Mouse (Mus musculus) CD4-positive helper T cell, adult 2 months (primary cell): ENCODE results near the gene Scnn1a.

Experiments used
- DNase-seq: peaks from one replicate; pipeline ENCODE4 v3.0.0-alpha.2; 2012; ENCODE audit warnings: low read depth, missing footprints, low spot score

The Scnn1a gene

GRCm38 (mm10) chr6:125361467-125362291 lies 41.2 kb downstream of the Scnn1a start:
- DNase-seq, result no peak

DNA sequence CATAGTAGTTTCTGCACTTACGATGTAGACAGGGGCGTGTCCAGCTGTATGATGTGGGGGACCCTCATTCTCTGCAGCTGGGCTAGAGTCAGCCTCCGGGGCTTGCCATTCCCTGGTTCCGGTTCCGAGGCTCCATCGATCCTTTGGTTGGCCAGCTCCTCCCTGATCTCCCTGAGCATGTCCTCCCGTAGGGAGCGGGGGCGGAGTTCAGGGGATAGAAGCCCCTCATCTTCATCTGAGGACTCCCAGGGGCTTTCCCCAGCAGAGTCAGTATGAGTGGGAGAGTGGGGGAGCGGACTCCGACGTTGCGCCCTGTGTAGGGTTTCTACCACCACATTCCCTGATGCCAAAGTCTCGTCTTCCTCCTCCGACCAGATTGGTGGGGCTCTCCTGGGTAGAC lies 42.6 kb downstream of the Scnn1a start:
- no peak for DNase-seq

DNA sequence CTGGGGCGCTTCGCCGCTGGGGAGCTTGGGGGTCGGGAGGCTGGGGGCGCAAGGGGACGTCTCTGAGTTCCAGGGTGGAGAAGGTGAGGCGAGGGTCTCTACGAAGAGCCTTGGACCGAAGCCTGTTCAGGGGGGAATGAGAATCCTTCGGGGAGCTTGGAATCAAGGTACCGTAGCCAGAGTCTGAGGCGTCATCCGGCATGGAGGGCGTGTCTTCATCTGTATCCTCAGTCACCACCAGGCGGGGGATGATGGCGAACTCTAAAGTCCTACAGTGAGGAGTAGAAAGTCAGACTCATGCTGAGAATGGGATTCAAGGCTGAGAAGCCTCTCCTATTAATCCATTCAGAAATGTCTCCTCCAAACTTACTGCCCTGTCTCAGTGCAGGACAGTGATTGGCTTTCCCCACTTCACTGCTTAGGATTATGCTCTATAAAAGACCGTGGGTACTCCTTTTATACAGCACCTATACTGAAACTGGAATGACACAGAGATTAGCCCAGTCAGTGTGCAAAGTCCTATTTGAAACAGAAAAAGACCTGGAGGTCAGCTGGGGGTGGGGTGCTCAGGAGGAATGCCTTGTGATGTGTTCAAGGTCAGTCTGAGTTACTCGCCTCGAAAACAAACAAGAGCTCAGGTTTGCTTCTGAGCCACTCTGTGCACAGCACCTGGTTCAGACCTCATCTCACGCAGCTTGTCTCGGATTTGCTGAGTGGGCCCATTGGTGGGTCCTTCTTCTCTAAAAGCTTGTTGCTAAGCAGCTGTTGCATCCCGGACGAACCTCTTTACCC lies 43.2 kb downstream of the Scnn1a start:
- no peak for DNase-seq

DNA sequence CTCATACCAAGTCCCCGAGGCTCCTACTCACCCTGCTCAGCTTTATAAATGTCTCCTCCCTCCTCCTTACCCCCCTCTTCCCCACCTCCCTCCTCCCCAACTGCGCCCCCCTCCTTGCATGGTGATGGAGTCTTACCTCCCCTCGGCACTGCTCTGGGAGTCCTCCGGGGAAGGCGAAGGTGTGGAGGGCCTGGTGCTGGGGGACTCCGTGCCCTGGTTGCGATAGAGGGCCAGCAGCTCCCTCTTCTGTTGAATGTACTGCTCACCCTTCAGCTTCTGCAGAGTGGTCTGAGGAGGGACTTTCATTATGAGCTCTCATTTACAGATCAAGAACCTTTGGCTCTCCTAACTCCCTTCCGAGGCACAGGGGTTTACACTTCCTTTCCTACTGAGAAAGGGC lies 44.0 kb downstream of the Scnn1a start:
- DNase-seq, result no peak

DNA sequence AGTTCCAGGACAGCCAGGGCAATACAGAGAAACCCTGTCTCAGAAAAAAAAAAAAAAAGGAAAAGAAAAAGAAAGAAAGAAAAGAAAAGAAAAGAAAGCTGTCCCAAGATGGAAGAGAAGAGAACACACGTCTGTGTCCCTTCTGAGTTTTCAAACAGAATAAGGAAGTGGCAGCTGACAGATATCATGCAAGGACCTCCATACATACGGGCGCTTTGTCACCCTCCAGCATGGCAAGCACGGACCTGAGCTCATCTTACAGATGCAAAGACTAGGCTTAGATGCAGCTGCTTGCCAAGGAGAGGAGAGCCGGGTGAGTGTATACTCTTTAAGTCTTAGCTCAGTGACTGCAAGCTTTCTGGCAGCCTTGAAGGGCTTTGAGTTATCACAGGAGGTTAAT lies 45.1 kb downstream of the Scnn1a start:
- no peak for DNase-seq

- DNase-seq, result peak; percentile 32
Measured at GRCm38 (mm10) chr6:125366133-125366532, 45.7 kb downstream of the Scnn1a start.

DNA sequence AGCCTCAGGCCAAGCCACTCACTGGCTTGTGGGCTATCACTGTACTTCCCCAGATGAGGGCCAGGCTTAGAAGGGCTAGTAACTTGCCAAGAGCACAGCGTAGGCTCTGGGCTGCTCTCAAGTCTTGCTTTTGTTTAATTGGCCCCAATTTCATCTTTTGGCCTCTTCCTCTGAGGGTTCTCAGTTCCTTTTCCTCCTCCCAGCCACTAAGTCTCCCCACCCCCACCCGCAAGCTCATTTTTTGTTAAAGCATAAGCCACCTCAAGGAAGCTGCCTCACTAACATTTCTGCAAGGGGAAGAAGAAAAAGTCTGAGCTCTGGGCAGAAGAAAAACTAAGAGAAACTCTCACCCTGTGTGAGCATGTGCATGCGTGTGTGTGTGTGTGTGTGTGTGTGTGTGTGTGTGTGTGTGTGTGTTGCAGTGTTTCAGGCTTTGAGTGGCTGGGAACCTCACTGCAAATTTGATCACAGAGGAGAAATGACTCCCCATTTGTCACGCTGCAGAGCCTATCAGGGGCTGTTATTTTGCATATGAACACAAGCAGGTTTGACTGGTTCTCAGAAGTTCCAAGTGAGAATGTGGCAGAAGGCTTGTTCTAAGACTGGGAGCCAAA lies 47.4 kb downstream of the Scnn1a start:
- peak; percentile 74 for DNase-seq

- DNase-seq, result no peak
Measured at GRCm38 (mm10) chr6:125377042-125377441, 56.6 kb downstream of the Scnn1a start.

GRCm38 (mm10) chr6:125377582-125378451 lies 57.4 kb downstream of the Scnn1a start:
- DNase-seq, result peak; percentile 56

- DNase-seq, result no peak
Measured at GRCm38 (mm10) chr6:125378621-125379020, 58.2 kb downstream of the Scnn1a start.

DNA sequence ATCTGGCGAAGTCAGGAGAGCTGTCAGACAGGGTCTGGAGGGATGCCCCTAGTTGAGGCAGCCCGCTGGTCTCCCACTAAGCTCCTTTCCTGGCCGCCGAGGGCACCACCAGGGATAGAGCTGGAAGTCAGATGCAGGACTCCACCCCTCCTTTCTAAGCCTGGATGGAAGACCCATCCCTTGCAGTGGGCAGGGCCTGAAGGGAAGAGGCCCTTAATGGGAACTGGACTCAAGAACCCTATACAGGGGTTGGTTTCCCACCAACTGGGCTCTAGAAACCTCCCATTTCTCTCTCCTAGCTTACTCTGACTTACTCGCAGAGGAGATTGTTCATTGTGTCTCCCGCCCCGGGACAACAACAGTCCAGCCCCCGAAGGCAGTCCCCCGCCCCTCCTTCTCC lies 59.3 kb downstream of the Scnn1a start:
- no peak for DNase-seq

DNA sequence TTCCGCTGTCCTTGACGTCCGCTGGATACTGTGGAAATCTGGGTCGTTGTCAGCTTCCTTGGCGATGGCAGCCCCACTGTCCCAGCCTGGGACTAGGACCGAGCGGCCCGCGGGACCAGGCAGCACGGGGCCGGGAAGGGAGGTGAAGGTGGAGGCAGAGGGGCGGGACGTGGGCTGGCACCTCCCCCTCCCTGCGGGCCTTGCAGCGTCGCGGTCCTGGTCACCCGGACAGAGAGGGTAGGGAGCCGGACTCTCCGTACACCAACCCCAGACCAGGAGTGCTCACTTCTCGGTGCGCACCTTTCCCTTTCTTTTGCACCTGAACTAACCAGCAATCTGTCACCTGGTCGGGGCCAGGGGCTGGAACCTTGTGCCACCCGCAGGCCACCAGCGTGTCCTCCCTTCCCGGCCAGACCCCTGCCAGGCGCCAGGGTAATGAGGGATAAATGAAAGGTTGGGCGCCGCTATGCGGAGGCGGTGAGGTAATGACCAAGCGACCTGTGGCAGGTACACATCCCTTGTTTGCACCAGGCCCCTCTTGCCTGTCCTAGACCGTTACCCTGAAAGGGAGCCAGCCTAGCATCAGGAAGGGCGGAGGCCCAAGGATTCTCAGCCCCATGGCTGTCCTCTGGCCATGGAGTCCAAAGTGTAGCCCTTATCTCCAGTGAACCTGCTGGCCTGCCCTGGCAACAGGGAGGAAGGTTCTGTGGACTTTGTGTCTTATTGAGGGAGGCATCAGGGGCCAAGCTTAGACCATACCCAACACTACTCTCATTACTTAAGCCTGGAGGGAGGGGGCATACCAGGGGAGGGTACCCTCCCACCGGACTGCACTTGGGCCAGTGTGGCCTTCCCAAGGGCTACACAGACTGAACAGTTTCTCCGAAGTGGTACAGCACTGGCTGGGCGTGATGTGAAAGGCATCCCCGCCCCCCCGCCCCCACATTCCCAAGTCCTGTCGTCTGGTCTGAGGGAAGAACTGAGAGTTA lies 60.2 kb downstream of the Scnn1a start, which contains the start of gene Plekhg6:
Plekhg6 (minus strand) TSS at position 422 of the 989 bp plus-strand sequence.
- DNase-seq, result no peak

DNA sequence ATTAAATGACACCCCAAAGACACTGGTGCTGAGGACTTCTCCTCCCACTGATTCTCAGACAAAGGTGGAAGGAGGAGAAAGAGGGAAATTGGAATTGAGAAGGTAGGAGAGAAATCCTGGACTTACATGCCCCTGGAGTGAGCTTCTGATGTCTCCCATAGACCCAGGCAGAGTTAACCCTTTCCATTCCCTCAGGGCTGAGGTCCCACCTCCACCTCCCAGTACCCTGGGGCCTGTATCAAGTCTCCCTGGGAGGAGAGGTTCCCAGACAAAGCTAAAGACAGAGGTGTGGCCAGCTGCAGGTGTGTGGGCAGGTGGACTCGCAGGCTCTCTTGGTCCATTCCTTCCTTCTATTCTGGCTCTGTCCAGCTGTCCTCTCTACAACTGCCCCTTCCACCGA lies 61.6 kb downstream of the Scnn1a start:
- no peak for DNase-seq

GRCm38 (mm10) chr6:125385066-125385974 lies 64.9 kb downstream of the Scnn1a start:
- DNase-seq, result peak; percentile 28

DNA sequence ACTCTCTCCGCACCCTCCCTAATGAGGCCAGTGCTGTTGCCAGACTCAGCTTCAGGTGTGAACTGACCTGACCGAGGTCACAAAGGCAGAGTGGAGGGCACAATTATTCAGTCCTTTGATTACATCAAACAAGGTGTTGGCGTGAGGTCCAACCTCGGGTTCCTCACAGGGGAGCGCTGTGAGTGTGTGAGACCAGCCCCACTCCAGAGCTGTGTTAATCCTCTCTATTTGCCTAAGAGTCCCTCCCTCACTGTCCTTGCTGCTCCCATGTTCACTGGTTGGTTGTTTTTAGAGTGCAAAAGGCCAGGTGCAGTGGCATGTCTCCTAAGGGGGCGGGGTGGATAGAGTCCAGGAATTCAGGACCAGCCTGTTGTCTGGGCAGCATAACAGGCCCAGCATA lies 65.6 kb downstream of the Scnn1a start:
- no peak for DNase-seq

GRCm38 (mm10) chr6:125389853-125390252 lies 69.4 kb downstream of the Scnn1a start:
- DNase-seq, result no peak
